Mouse (Mus musculus) midbrain, embryonic 13.5 days (tissue): ENCODE data around the gene Herc2. TPM values are rescaled to one million over a fixed set of nuclear protein-coding genes. Genes with fewer than 3 reads are reported as not detected.

Experiments
- ATAC-seq: fragments of 200-750 bp; cut with Nextera tagmentation; 2 replicates; pipeline ENCODE4 v1.8.0; 2017; ENCODE audit warnings: mild to moderate bottlenecking, moderate TSS enrichment, moderate library complexity
- H3K27ac ChIP-seq: fragments of 300-500 bp; sonication (generic); 2 replicates; pipeline ENCODE4 v1.5.1; 2015; ENCODE audit warnings: inconsistent platforms, mild to moderate bottlenecking, moderate library complexity
- H3K27me3 ChIP-seq: fragments of 300-500 bp; sonication (generic); 2 replicates; pipeline ENCODE4 v1.6.1; 2015; ENCODE audit warnings: mild to moderate bottlenecking, inconsistent platforms
- H3K36me3 ChIP-seq: fragments of 300-500 bp; sonication (generic); 2 replicates; pipeline ENCODE4 v1.6.1; 2015; ENCODE audit warnings: mild to moderate bottlenecking, inconsistent platforms
- H3K4me1 ChIP-seq: fragments of 300-500 bp; sonication (generic); replicated peaks from 2 replicates; pipeline ENCODE4 v1.6.1; 2015; ENCODE audit warnings: inconsistent platforms
- H3K4me2 ChIP-seq: fragments of 300-500 bp; sonication (generic); replicated peaks from 2 replicates; pipeline ENCODE4 v1.6.1; 2015; ENCODE audit warnings: moderate library complexity, mild to moderate bottlenecking, inconsistent platforms
- H3K4me3 ChIP-seq: fragments of 300-500 bp; sonication (generic); replicated peaks from 2 replicates; pipeline ENCODE4 v1.5.1; 2015; ENCODE audit warnings: mild to moderate bottlenecking, inconsistent platforms
- H3K9ac ChIP-seq: fragments of 300-500 bp; sonication (generic); replicated peaks from 2 replicates; pipeline ENCODE4 v1.6.1; 2015; ENCODE audit warnings: mild to moderate bottlenecking, inconsistent platforms
- H3K9me3 ChIP-seq: fragments of 300-500 bp; sonication (generic); 2 replicates; pipeline ENCODE4 v1.6.1; 2016; ENCODE audit warnings: mild to moderate bottlenecking, inconsistent platforms
- WGBS: fragments of 180-500 bp; shearing (Covaris S2); methylation state at CpG from one replicate; pipeline ENCODE4 v1.1.7; 2015; 5-methylcytosine and 5-hydroxymethylcytosine counted together
- polyA plus RNA-seq: library from polyadenylated mRNA; unstranded; fragments of >200 nt; fragmentation: Nextera tagmentation; extraction: Ambion mirVana; gene quantifications from 2 replicates; pipeline ENCODE4 v1.2.1, GENCODE M21; 2015

Gene Herc2
- polyA plus RNA-seq, 1 experiment from 2014 or later, result 47.4 TPM

GRCm38 (mm10) chr7:56151885-56152676 lies 102.1 kb downstream of the Herc2 start:
- 92% methylated on average over 16 of the region's 16 CpGs for WGBS
- Histone ChIP-seq H3K27me3 (no peaks in the 10 kb centered on the region), H3K4me2 (no peak overlapping the region), H3K4me1 (no peaks in the 10 kb centered on the region), H3K9me3 (no peaks in the 10 kb centered on the region), H3K9ac (no peak overlapping the region), H3K4me3 (no peak overlapping the region), H3K36me3 (peaks cover 80% of the 10 kb centered on the region), H3K27ac (no peak overlapping the region)
- ATAC-seq, result no peak

GRCm38 (mm10) chr7:56153161-56153560 lies 103.2 kb downstream of the Herc2 start:
- 97% methylated on average over 9 of the region's 9 CpGs for WGBS
- Histone ChIP-seq H3K9me3 (no peaks in the 10 kb centered on the region), H3K9ac (no peak overlapping the region), H3K4me2 (no peak overlapping the region), H3K36me3 (peaks cover 81% of the 10 kb centered on the region), H3K27ac (no peak overlapping the region), H3K27me3 (no peaks in the 10 kb centered on the region), H3K4me3 (no peak overlapping the region), H3K4me1 (no peaks in the 10 kb centered on the region)
- no peak for ATAC-seq

GRCm38 (mm10) chr7:56153625-56154024 lies 103.6 kb downstream of the Herc2 start:
- Histone ChIP-seq H3K9ac (no peak overlapping the region), H3K27ac (no peak overlapping the region), H3K36me3 (peaks cover 82% of the 10 kb centered on the region), H3K9me3 (no peaks in the 10 kb centered on the region), H3K27me3 (no peaks in the 10 kb centered on the region), H3K4me3 (no peak overlapping the region), H3K4me1 (no peaks in the 10 kb centered on the region), H3K4me2 (no peak overlapping the region)
- ATAC-seq, result no peak
- 96% methylated on average over 12 of the region's 12 CpGs for WGBS

- no peak overlapping the region for H3K4me2 ChIP-seq
- no peak overlapping the region for H3K9ac ChIP-seq
- no peaks in the 10 kb centered on the region for H3K9me3 ChIP-seq
- H3K27me3 ChIP-seq, result no peaks in the 10 kb centered on the region
- no peaks in the 10 kb centered on the region for H3K4me1 ChIP-seq
- H3K4me3 ChIP-seq, result no peak overlapping the region
- ATAC-seq, result no peak
- no peak overlapping the region for H3K27ac ChIP-seq
- peaks cover 47% of the 10 kb centered on the region for H3K36me3 ChIP-seq
- 95% methylated on average over 4 of the region's 4 CpGs for WGBS
Observed at GRCm38 (mm10) chr7:56163316-56163715, 113.3 kb downstream of the Herc2 start.

GRCm38 (mm10) chr7:56168713-56169112 lies 118.7 kb downstream of the Herc2 start:
- Histone ChIP-seq H3K27ac (no peak overlapping the region), H3K4me2 (no peak overlapping the region), H3K27me3 (no peaks in the 10 kb centered on the region), H3K9ac (no peak overlapping the region), H3K36me3 (peaks cover 43% of the 10 kb centered on the region), H3K4me3 (no peak overlapping the region), H3K9me3 (no peaks in the 10 kb centered on the region), H3K4me1 (no peaks in the 10 kb centered on the region)
- no peak for ATAC-seq
- WGBS, result 57% methylated on average over 7 of the region's 7 CpGs

- H3K36me3 ChIP-seq, result peaks cover 29% of the 10 kb centered on the region
- H3K4me1 ChIP-seq, result no peaks in the 10 kb centered on the region
- H3K9me3 ChIP-seq, result no peaks in the 10 kb centered on the region
- H3K9ac ChIP-seq, result no peak overlapping the region
- WGBS, result 65% methylated on average over 3 of the region's 3 CpGs
- H3K4me3 ChIP-seq, result no peak overlapping the region
- H3K27me3 ChIP-seq, result no peaks in the 10 kb centered on the region
- H3K27ac ChIP-seq, result no peak overlapping the region
- H3K4me2 ChIP-seq, result no peak overlapping the region
- ATAC-seq, result no peak
Observed at GRCm38 (mm10) chr7:56177371-56177770, 127.4 kb downstream of the Herc2 start.

- Histone ChIP-seq H3K27ac (no peak overlapping the region), H3K9ac (no peak overlapping the region), H3K27me3 (no peaks in the 10 kb centered on the region), H3K4me2 (no peak overlapping the region), H3K9me3 (no peaks in the 10 kb centered on the region), H3K36me3 (peaks cover 67% of the 10 kb centered on the region), H3K4me1 (no peaks in the 10 kb centered on the region), H3K4me3 (no peak overlapping the region)
- WGBS, result 93% methylated on average over 6 of the region's 6 CpGs
- no peak for ATAC-seq
Observed at GRCm38 (mm10) chr7:56191041-56191440, 141.0 kb downstream of the Herc2 start.

- Histone ChIP-seq H3K4me2 (no peak overlapping the region), H3K27ac (no peak overlapping the region), H3K27me3 (no peaks in the 10 kb centered on the region), H3K4me1 (no peaks in the 10 kb centered on the region), H3K9ac (no peak overlapping the region), H3K4me3 (no peak overlapping the region), H3K36me3 (peaks cover 68% of the 10 kb centered on the region), H3K9me3 (no peaks in the 10 kb centered on the region)
- WGBS, result 71% methylated on average over 4 of the region's 4 CpGs
- ATAC-seq, result no peak
Observed at GRCm38 (mm10) chr7:56191661-56192060, 141.7 kb downstream of the Herc2 start.

GRCm38 (mm10) chr7:56201483-56202218 lies 151.7 kb downstream of the Herc2 start:
- Histone ChIP-seq H3K27me3 (no peaks in the 10 kb centered on the region), H3K4me1 (no peaks in the 10 kb centered on the region)
- ATAC-seq, result 0 out of 2 replicates have a peak, but pooled peaks have one; percentile 6

GRCm38 (mm10) chr7:56202843-56203242 lies 152.8 kb downstream of the Herc2 start:
- H3K9me3 ChIP-seq, result no peaks in the 10 kb centered on the region
- 97% methylated on average over 3 of the region's 3 CpGs for whole genome bisulfite sequencing
- no peaks in the 10 kb centered on the region for H3K27me3 ChIP-seq
- peaks cover 80% of the 10 kb centered on the region for H3K36me3 ChIP-seq
- H3K27ac ChIP-seq, result no peak overlapping the region
- no peak overlapping the region for H3K9ac ChIP-seq
- H3K4me2 ChIP-seq, result no peak overlapping the region
- H3K4me3 ChIP-seq, result no peak overlapping the region
- H3K4me1 ChIP-seq, result no peaks in the 10 kb centered on the region
- ATAC-seq, result no peak

More at GRCm38 (mm10) chr7:56201483-56202218, 151.7 kb downstream of the Herc2 start:
- no peak overlapping the region for H3K9ac ChIP-seq
- peaks cover 84% of the 10 kb centered on the region for H3K36me3 ChIP-seq
- 92% methylated on average over 10 of the region's 10 CpGs for WGBS
- no peak overlapping the region for H3K4me3 ChIP-seq
- no peak overlapping the region for H3K4me2 ChIP-seq
- no peak overlapping the region for H3K27ac ChIP-seq
- no peaks in the 10 kb centered on the region for H3K9me3 ChIP-seq

- no peak for ATAC-seq
- 96% methylated on average over 2 of the region's 2 CpGs for WGBS
- H3K36me3 ChIP-seq, result peaks cover 78% of the 10 kb centered on the region
- no peak overlapping the region for H3K27ac ChIP-seq
- no peak overlapping the region for H3K4me3 ChIP-seq
- H3K9ac ChIP-seq, result no peak overlapping the region
- no peak overlapping the region for H3K4me2 ChIP-seq
- no peaks in the 10 kb centered on the region for H3K27me3 ChIP-seq
- no peaks in the 10 kb centered on the region for H3K4me1 ChIP-seq
- H3K9me3 ChIP-seq, result no peaks in the 10 kb centered on the region
Observed at GRCm38 (mm10) chr7:56203286-56203685, 153.3 kb downstream of the Herc2 start.

- ATAC-seq, result no peak
- no peaks in the 10 kb centered on the region for H3K27me3 ChIP-seq
- WGBS, result 41% methylated on average over 3 of the region's 3 CpGs
- H3K4me3 ChIP-seq, result no peak overlapping the region
- no peaks in the 10 kb centered on the region for H3K4me1 ChIP-seq
- H3K9ac ChIP-seq, result no peak overlapping the region
- no peak overlapping the region for H3K27ac ChIP-seq
- H3K36me3 ChIP-seq, result peaks cover 81% of the 10 kb centered on the region
- H3K4me2 ChIP-seq, result no peak overlapping the region
- no peaks in the 10 kb centered on the region for H3K9me3 ChIP-seq
Observed at GRCm38 (mm10) chr7:56204877-56205276, 154.9 kb downstream of the Herc2 start.
